Mouse (Mus musculus): Measurements from ENCODE around the gene Plekhm2. TPM values are rescaled to one million over a fixed set of nuclear protein-coding genes. Genes with fewer than 3 reads are reported as not detected.

Gene Plekhm2
- total and polyA plus RNA-seq, 3 experiments = 12.4 to 28.2 (median 13.7) TPM

GRCm38 (mm10) chr4:141604493-141604892, 60.2 kb downstream of the Plekhm2 start:
- H3K9ac ChIP-seq (ENCODE audit: insufficient read depth, low read depth) = no peak overlapping the region
- TF ChIP-seq HCFC1 (IDR thresholded peaks at IDR 0.05; ENCODE audit: low read depth, low read length) = no peak
- TF ChIP-seq USF2 (conservative IDR thresholded peaks at IDR 0.05; ENCODE audit: low read depth, low read length) = no peak
- TF ChIP-seq RCOR1 (conservative IDR thresholded peaks at IDR 0.05; ENCODE audit: low read depth, low read length) = no peak
- TF ChIP-seq KAT2A (IDR thresholded peaks at IDR 0.05; ENCODE audit: insufficient replicate concordance, low read length) = no peak
- TF ChIP-seq ZMIZ1 (IDR thresholded peaks at IDR 0.05; ENCODE audit: low read depth, low read length) = no peak
- TF ChIP-seq JUND (conservative IDR thresholded peaks at IDR 0.05; ENCODE audit: low read depth, low read length) = no peak
- no peak for TF ChIP-seq ZC3H11A (IDR thresholded peaks at IDR 0.05; ENCODE audit: low read depth, low read length)
- TF ChIP-seq NELFE (IDR thresholded peaks at IDR 0.05; ENCODE audit: low read depth, low read length) = no peak
- no peak for TF ChIP-seq MAX (IDR thresholded peaks at IDR 0.05; ENCODE audit: low read length)
- no peak for TF ChIP-seq EP300 (IDR thresholded peaks at IDR 0.05; ENCODE audit: low read length)
- TF ChIP-seq TCF12 (IDR thresholded peaks at IDR 0.05; ENCODE audit: low read depth, low read length) = no peak
- TF ChIP-seq CHD2 (IDR thresholded peaks at IDR 0.05; ENCODE audit: low read length) = no peak
- TF ChIP-seq ELF1 (IDR thresholded peaks at IDR 0.05; ENCODE audit: low read depth, low read length) = no peak
- TF ChIP-seq TBP (conservative IDR thresholded peaks at IDR 0.05; ENCODE audit: low read depth, low read length) = no peak
- no peak for TF ChIP-seq ZNF384 (IDR thresholded peaks at IDR 0.05; ENCODE audit: low read depth, low read length)
- no peak for TF ChIP-seq ETS1 (conservative IDR thresholded peaks at IDR 0.05; ENCODE audit: low read depth, low read length)
- H3K27ac ChIP-seq (ENCODE audit: insufficient read depth, low read depth) = no peak overlapping the region
- no peaks in the 10 kb centered on the region for H3K36me3 ChIP-seq (replicated peaks in 1 of 2; ENCODE audit: control insufficient read depth in 1 of 2, insufficient read depth in 1 of 2, low read length in 1 of 2)
- H3K4me2 ChIP-seq (ENCODE audit: insufficient read depth, low read depth, poor library complexity, severe bottlenecking) = no peak overlapping the region
- H3K4me1 ChIP-seq (ENCODE audit: control insufficient read depth in 1 of 2, insufficient read depth in 2 of 2) = peaks cover 11 to 18% of the 10 kb centered on the region in 2 experiments
- no peak overlapping the region for H3K4me3 ChIP-seq (replicated peaks in 1 of 3; ENCODE audit: low read depth in 2 of 3, low read length in 2 of 3, poor library complexity in 1 of 3)
- in situ Hi-C loops (cut with MboI; ENCODE audit: low pct_ligation_motif_present, low pct_unique_long_range_greater_than_20kb, low sequenced_read_pairs) = no loop called here
- H3K9me3 ChIP-seq (replicated peaks; ENCODE audit: low read length) = peaks cover 6% of the 10 kb centered on the region
- dilution Hi-C loops (cut with MboI; ENCODE audit: extremely low pct_ligation_motif_present, extremely low pct_unique_long_range_greater_than_20kb, low sequenced_read_pairs) = no loop called here
- no peaks in the 10 kb centered on the region for H3K27me3 ChIP-seq (replicated peaks)
- H3K79me2 ChIP-seq (replicated peaks; ENCODE audit: control insufficient read depth, extremely low read depth, insufficient read depth, poor library complexity, severe bottlenecking) = no peaks in the 10 kb centered on the region
- DNase-seq (ENCODE audit: extremely low read depth) = no peak

DNA sequence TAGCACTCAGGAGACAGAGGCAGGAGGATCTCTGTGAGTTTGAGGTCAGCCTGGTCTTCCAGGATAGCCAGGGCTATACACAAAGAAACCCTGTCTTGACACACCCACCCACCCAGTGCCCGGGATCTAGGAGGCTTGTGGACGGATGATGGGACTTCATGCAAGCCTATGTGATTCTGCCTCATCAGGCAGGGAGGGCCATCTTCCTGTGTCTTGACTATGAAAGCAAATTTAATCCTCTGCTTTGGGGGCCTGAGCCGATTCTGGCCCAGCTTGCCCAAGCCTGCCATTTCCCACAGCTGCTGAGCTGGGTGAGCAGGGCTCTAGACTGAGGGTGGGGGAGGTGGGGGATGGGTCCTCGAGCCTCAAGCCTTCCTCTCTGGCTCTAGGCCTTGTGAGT, 60.8 kb downstream of the Plekhm2 start:
- no peak overlapping the region for H3K9ac ChIP-seq (ENCODE audit: insufficient read depth, low read depth)
- H3K4me3 ChIP-seq (replicated peaks in 1 of 3; ENCODE audit: low read depth in 2 of 3, low read length in 2 of 3, poor library complexity in 1 of 3) = no peak overlapping the region
- no peak for DNase-seq (ENCODE audit: extremely low read depth)
- H3K79me2 ChIP-seq (replicated peaks; ENCODE audit: control insufficient read depth, extremely low read depth, insufficient read depth, poor library complexity, severe bottlenecking) = no peaks in the 10 kb centered on the region
- no peaks in the 10 kb centered on the region for H3K36me3 ChIP-seq (replicated peaks in 1 of 2; ENCODE audit: control insufficient read depth in 1 of 2, insufficient read depth in 1 of 2, low read length in 1 of 2)
- H3K27ac ChIP-seq (ENCODE audit: insufficient read depth, low read depth) = no peak overlapping the region
- TF ChIP-seq USF1 (IDR thresholded peaks at IDR 0.05; ENCODE audit: low read depth, low read length) = no peak
- no peak for TF ChIP-seq HCFC1 (IDR thresholded peaks at IDR 0.05; ENCODE audit: low read depth, low read length)
- no peak for TF ChIP-seq BHLHE40 (IDR thresholded peaks at IDR 0.05; ENCODE audit: low read depth, low read length)
- no peak for TF ChIP-seq ELF1 (IDR thresholded peaks at IDR 0.05; ENCODE audit: low read depth, low read length)
- in situ Hi-C loops (cut with MboI; ENCODE audit: low pct_ligation_motif_present, low pct_unique_long_range_greater_than_20kb, low sequenced_read_pairs) (no loop called here), dilution Hi-C loops (cut with MboI; ENCODE audit: extremely low pct_ligation_motif_present, extremely low pct_unique_long_range_greater_than_20kb, low sequenced_read_pairs) (no loop called here)
- H3K4me1 ChIP-seq (ENCODE audit: control insufficient read depth in 1 of 2, insufficient read depth in 2 of 2) = peaks cover 11 to 18% of the 10 kb centered on the region in 2 experiments
- H3K9me3 ChIP-seq (replicated peaks; ENCODE audit: low read length) = peaks cover 6% of the 10 kb centered on the region
- no peaks in the 10 kb centered on the region for H3K27me3 ChIP-seq (replicated peaks)
- H3K4me2 ChIP-seq (ENCODE audit: insufficient read depth, low read depth, poor library complexity, severe bottlenecking) = no peak overlapping the region
